Mouse (Mus musculus) ES-E14 (cell line): ENCODE results near the gene Gm7030.
"Not testable (repeated sequence)": the region's sequence is repeated elsewhere in the genome, so short reads cannot be mapped to it uniquely, and the experiment has no call there.

Experiments
- CHD2 ChIP-seq: IDR thresholded peaks from 2 replicates; pipeline ENCODE4 v1.6.1; 2014; ENCODE audit warnings: mild to moderate bottlenecking, low read depth, low read length, inconsistent platforms
- HCFC1 ChIP-seq: IDR thresholded peaks from 2 replicates; pipeline ENCODE4 v1.6.1; 2012; ENCODE audit warnings: low read length, inconsistent platforms, borderline replicate concordance; ENCODE audit not compliant: insufficient read depth
- MAFK ChIP-seq: IDR thresholded peaks from 2 replicates; pipeline ENCODE4 v1.6.1; 2014; ENCODE audit warnings: mild to moderate bottlenecking, low read depth, low read length, inconsistent platforms; ENCODE audit not compliant: insufficient read depth
- ZNF384 ChIP-seq: IDR thresholded peaks from 2 replicates; pipeline ENCODE4 v1.6.1; 2012; ENCODE audit warnings: low read depth, low read length, inconsistent platforms

DNA sequence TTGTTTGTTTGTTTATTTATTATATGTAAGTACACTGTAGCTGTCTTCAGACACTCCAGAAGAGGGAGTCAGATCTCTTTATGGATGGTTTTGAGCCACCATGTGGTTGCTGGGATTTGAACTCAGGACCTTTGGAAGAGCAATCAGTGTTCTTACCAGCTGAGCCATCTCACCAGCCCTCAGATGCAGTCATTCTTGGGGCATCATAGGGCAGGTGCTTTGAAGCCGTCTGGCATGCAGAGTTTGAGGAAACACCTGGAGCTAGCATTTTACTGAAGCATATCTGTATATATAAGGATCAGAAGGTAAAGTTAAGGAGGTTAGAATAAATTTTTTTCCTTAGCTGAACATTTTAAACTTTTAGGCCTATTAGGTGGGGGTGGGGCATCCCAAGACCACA is 43.2 kb downstream of the Gm7030 start:
- not testable (repeated sequence) for TF ChIP-seq CHD2, HCFC1, ZNF384, MAFK
